Comparison of ENCODE assay signal across 26 mouse cellular contexts in the genomic region with DNA sequence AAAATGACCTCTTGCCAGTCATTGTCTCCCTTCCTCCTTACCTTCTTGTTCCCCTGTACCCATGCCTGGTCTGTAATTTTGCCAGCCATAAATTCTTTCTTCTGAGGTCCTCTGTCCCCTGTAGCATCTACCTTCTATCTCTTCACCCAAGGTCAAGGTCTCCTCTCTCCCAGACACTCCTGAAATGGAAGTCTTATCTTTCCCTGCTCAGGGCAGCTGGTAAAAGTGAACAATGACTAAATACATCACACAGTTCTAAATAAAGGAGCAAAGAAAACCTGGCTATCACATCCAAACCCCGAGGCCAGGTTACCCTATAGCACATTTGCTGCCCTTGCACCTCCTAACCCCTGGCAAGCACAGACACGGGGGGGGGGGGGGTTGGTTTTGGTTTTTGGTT. TPM values are rescaled to one million over a fixed set of nuclear protein-coding genes. Genes with fewer than 3 reads are reported as not detected.
DNase-seq lines count a peak whose midpoint lies in the region; ATAC-seq lines count a peak whose summit lies in the region.
"Had no signal": no experiment of that assay in that cellular context is flagged by ENCODE, and none has a peak within 500 bp of the region (broad histone marks: within the 10 kb centered on the region; RNA-seq: fewer than 3 reads in every experiment).

No protein-coding gene starts in this region.

- no peaks in the 10 kb centered on the region for H3K36me3 ChIP-seq in heart, embryonic 11.5 days (ENCODE audit: control insufficient read depth, insufficient read depth, low read length)
- no peaks in the 10 kb centered on the region for H3K36me3 ChIP-seq in heart, embryonic 13.5 days
- H3K36me3 ChIP-seq in heart, embryonic 16.5 days (ENCODE audit: control insufficient read depth, insufficient read depth) = no peaks in the 10 kb centered on the region
- no peaks in the 10 kb centered on the region for H3K36me3 ChIP-seq in midbrain, embryonic 13.5 days
- no peaks in the 10 kb centered on the region for H3K36me3 ChIP-seq in intestine, embryonic 15.5 days
- H3K36me3 ChIP-seq: hindbrain, embryonic 10.5 days had no signal

- H3K27ac ChIP-seq in heart, embryonic 11.5 days (ENCODE audit: low read depth, low read length) = 0 out of 2 replicates have a peak overlapping the region, but pooled peaks have one; percentile 37
- peak overlapping the region; percentile 67 for H3K27ac ChIP-seq in heart, embryonic 13.5 days (replicated peaks)
- H3K27ac ChIP-seq in heart, embryonic 16.5 days (ENCODE audit: low read length) = peak overlapping the region; percentile 38; the same call in 1 of the 2 replicates
- no peak overlapping the region for H3K27ac ChIP-seq in midbrain, embryonic 13.5 days
- H3K27ac ChIP-seq in intestine, embryonic 15.5 days = no peak overlapping the region
- H3K27ac ChIP-seq: gastrocnemius, adult 2 months; hindbrain, embryonic 10.5 days; hindbrain, embryonic 13.5 days had no signal

- H3K27me3 ChIP-seq in heart, embryonic 11.5 days (ENCODE audit: control insufficient read depth, insufficient read depth, low read length) = no peaks in the 10 kb centered on the region
- H3K27me3 ChIP-seq in heart, embryonic 13.5 days (replicated peaks) = 0 out of 2 replicates have a peak, but pooled peaks cover 3% of the 10 kb centered on the region
- H3K27me3 ChIP-seq in heart, embryonic 16.5 days (ENCODE audit: control insufficient read depth, insufficient read depth, low read length) = no peaks in the 10 kb centered on the region
- H3K27me3 ChIP-seq in midbrain, embryonic 13.5 days = no peaks in the 10 kb centered on the region
- no peaks in the 10 kb centered on the region for H3K27me3 ChIP-seq in intestine, embryonic 15.5 days (replicated peaks)
- H3K27me3 ChIP-seq: hindbrain, embryonic 13.5 days had no signal

- H3K9ac ChIP-seq in heart, embryonic 11.5 days (ENCODE audit: low read depth, low read length) = no peak overlapping the region
- H3K9ac ChIP-seq in heart, embryonic 13.5 days = no peak overlapping the region
- no peak overlapping the region for H3K9ac ChIP-seq in heart, embryonic 16.5 days (ENCODE audit: low read length)
- no peak overlapping the region for H3K9ac ChIP-seq in midbrain, embryonic 13.5 days (replicated peaks)
- H3K9ac ChIP-seq in intestine, embryonic 15.5 days = no peak overlapping the region
- H3K9ac ChIP-seq: forebrain, postnatal 0 days; hindbrain, embryonic 13.5 days had no signal

- H3K4me3 ChIP-seq in heart, embryonic 11.5 days (ENCODE audit: low read depth, low read length) = no peak overlapping the region
- H3K4me3 ChIP-seq in heart, embryonic 13.5 days = no peak overlapping the region
- no peak overlapping the region for H3K4me3 ChIP-seq in heart, embryonic 16.5 days (ENCODE audit: low read length)
- H3K4me3 ChIP-seq in midbrain, embryonic 13.5 days (replicated peaks) = no peak overlapping the region
- no peak overlapping the region for H3K4me3 ChIP-seq in intestine, embryonic 15.5 days (replicated peaks)
- H3K4me3 ChIP-seq: gastrocnemius, adult 2 months; hindbrain, embryonic 10.5 days; hindbrain, embryonic 13.5 days had no signal

- ATAC-seq in heart, embryonic 11.5 days (replicated peaks; ENCODE audit: insufficient number of reproducible peaks, low FRiP score, low TSS enrichment) = no peak
- no peak for ATAC-seq in heart, embryonic 13.5 days (ENCODE audit: extremely low read depth, insufficient number of reproducible peaks, low FRiP score, low TSS enrichment)
- no peak for ATAC-seq in heart, embryonic 16.5 days (replicated peaks; ENCODE audit: extremely low read depth, insufficient read depth, low FRiP score)
- ATAC-seq in midbrain, embryonic 13.5 days = no peak
- ATAC-seq in intestine, embryonic 15.5 days = no peak
- ATAC-seq: activated CD4-positive, CD25-positive, alpha-beta regulatory T cell, adult 4 months; forebrain, embryonic 14.5 days; forebrain, postnatal 0 days; hindbrain, embryonic 16.5 days; intestine, embryonic 16.5 days had no signal

- 26% methylated on average over 2 of the region's 2 CpGs for WGBS in heart, embryonic 11.5 days (ENCODE audit: insufficient replicate concordance)
- WGBS in heart, embryonic 13.5 days = 21% methylated on average over 2 of the region's 2 CpGs
- 23% methylated on average over 2 of the region's 2 CpGs for WGBS in heart, embryonic 16.5 days
- 75% methylated on average over 2 of the region's 2 CpGs for WGBS in midbrain, embryonic 13.5 days
- 46% methylated on average over 2 of the region's 2 CpGs for WGBS in intestine, embryonic 15.5 days

- intact Hi-C loops in heart, postnatal 25 days (cut with DNase I) = no loop called here

- H3K4me1 ChIP-seq in heart, embryonic 11.5 days (ENCODE audit: control insufficient read depth, insufficient read depth, low read length) = peaks cover 10% of the 10 kb centered on the region; the same call in 1 of the 2 replicates
- H3K4me1 ChIP-seq in heart, embryonic 13.5 days = peaks cover 11% of the 10 kb centered on the region
- H3K4me1 ChIP-seq in heart, embryonic 16.5 days (ENCODE audit: control insufficient read depth, insufficient read depth, low read length) = peaks cover 9% of the 10 kb centered on the region; the same call in 1 of the 2 replicates
- no peaks in the 10 kb centered on the region for H3K4me1 ChIP-seq in midbrain, embryonic 13.5 days (replicated peaks)
- no peaks in the 10 kb centered on the region for H3K4me1 ChIP-seq in intestine, embryonic 15.5 days (replicated peaks)
- H3K4me1 ChIP-seq: hindbrain, embryonic 10.5 days; hindbrain, embryonic 13.5 days had no signal

- 0 out of 2 replicates have a peak, but pooled peaks cover 3% of the 10 kb centered on the region for H3K9me3 ChIP-seq in heart, embryonic 11.5 days (replicated peaks; ENCODE audit: control insufficient read depth, low read length)
- H3K9me3 ChIP-seq in heart, embryonic 13.5 days = peaks cover 4% of the 10 kb centered on the region; the same call in 1 of the 2 replicates
- H3K9me3 ChIP-seq in heart, embryonic 16.5 days (replicated peaks; ENCODE audit: control insufficient read depth, low read length) = no peaks in the 10 kb centered on the region
- H3K9me3 ChIP-seq in midbrain, embryonic 13.5 days = no peaks in the 10 kb centered on the region
- H3K9me3 ChIP-seq in intestine, embryonic 15.5 days = no peaks in the 10 kb centered on the region
- H3K9me3 ChIP-seq: hindbrain, embryonic 10.5 days; hindbrain, embryonic 13.5 days had no signal

- DNase-seq in heart, adult 8-10 months (ENCODE audit: low spot score) = peak; percentile 12
- DNase-seq in heart, postnatal 25 days (ENCODE audit: low spot score) = no peak
- DNase-seq in embryo, embryonic 9.5 days (ENCODE audit: extremely low spot score) = no peak
- DNase-seq: adrenal gland, adult 8-10 months; adrenal gland, postnatal 25 days; cerebellum, adult 11-12 months; cerebellum, adult 8-10 months; cerebellum, postnatal 10 days; cerebellum, postnatal 36 days; embryo, embryonic 11 days; forebrain, postnatal 0 days; gastrocnemius, adult 2 months; gastrocnemius, postnatal 14 days; kidney, adult 18-20 months; kidney, adult 9 months had no signal

- H3K4me2 ChIP-seq in heart, embryonic 11.5 days = no peak overlapping the region
- no peak overlapping the region for H3K4me2 ChIP-seq in heart, embryonic 13.5 days
- no peak overlapping the region for H3K4me2 ChIP-seq in heart, embryonic 16.5 days (ENCODE audit: low read depth, low read length)
- H3K4me2 ChIP-seq in midbrain, embryonic 13.5 days (replicated peaks) = no peak overlapping the region
- no peak overlapping the region for H3K4me2 ChIP-seq in intestine, embryonic 15.5 days (replicated peaks)
- H3K4me2 ChIP-seq: hindbrain, embryonic 13.5 days had no signal

RNA-seq across cellular contexts. Expression of a gene that starts 26.8 kb away (rescaled TPM):
- 10 to 100 TPM in 2 of 4 experiments, 1 to 10 TPM in 2; 9.0 to 11.7 (median 10.7) TPM for total RNA-seq in heart, adult 8-10 months (2022)
- total RNA-seq in heart, postnatal 25 days (2021) = 10 to 100 TPM in 1 of 2 experiments, 1 to 10 TPM in 1; 9.0 to 10.2 TPM
- 23.6 and 28.0 TPM in 2 replicates for polyA plus RNA-seq in heart, embryonic 11.5 days (2014; fragmentation: Nextera tagmentation; extraction: Ambion mirVana)
- polyA plus RNA-seq in heart, embryonic 13.5 days (2015; fragmentation: Nextera tagmentation; extraction: Ambion mirVana) = 18.1 and 20.2 TPM in 2 replicates
- 20.9 and 22.4 TPM in 2 replicates for polyA plus RNA-seq in heart, embryonic 16.5 days (2015; fragmentation: Nextera tagmentation; extraction: Ambion mirVana)
- polyA plus RNA-seq in midbrain, embryonic 13.5 days (2015; fragmentation: Nextera tagmentation; extraction: Ambion mirVana) = 31.0 and 32.0 TPM in 2 replicates
- polyA plus RNA-seq in intestine, embryonic 15.5 days (2015; fragmentation: Nextera tagmentation; extraction: Ambion mirVana) = 37.9 and 39.2 TPM in 2 replicates

RNA-seq across cellular contexts. Expression of a gene that starts 43.9 kb away (rescaled TPM):
- 10 to 100 TPM; 13.8 to 20.0 (median 16.1) TPM for total RNA-seq in heart, adult 8-10 months (2022)
- total RNA-seq in heart, postnatal 25 days (2021) = 10 to 100 TPM; 18.8 to 25.7 TPM
- 1.7 and 1.8 TPM in 2 replicates for polyA plus RNA-seq in heart, embryonic 11.5 days (2014; fragmentation: Nextera tagmentation; extraction: Ambion mirVana)
- 2.0 and 2.3 TPM in 2 replicates for polyA plus RNA-seq in heart, embryonic 13.5 days (2015; fragmentation: Nextera tagmentation; extraction: Ambion mirVana)
- 2.9 and 3.3 TPM in 2 replicates for polyA plus RNA-seq in heart, embryonic 16.5 days (2015; fragmentation: Nextera tagmentation; extraction: Ambion mirVana)
- 1.9 and 2.4 TPM in 2 replicates for polyA plus RNA-seq in midbrain, embryonic 13.5 days (2015; fragmentation: Nextera tagmentation; extraction: Ambion mirVana)
- 1.7 and 2.2 TPM in 2 replicates for polyA plus RNA-seq in intestine, embryonic 15.5 days (2015; fragmentation: Nextera tagmentation; extraction: Ambion mirVana)

Comparison
In these comparisons a context has a peak if more than half of its experiments do, and no peak if none do; other contexts are left out.
1. H3K27ac ChIP-seq: peak in heart, embryonic 11.5 days (single experiment), heart, embryonic 13.5 days (single experiment) and heart, embryonic 16.5 days (single experiment); none in midbrain, embryonic 13.5 days (single experiment) and intestine, embryonic 15.5 days (single experiment).